Mouse (Mus musculus) heart, postnatal 0 days (tissue): ENCODE data around the gene Cog3. TPM values are rescaled to one million over a fixed set of nuclear protein-coding genes. Genes with fewer than 3 reads are reported as not detected.

Experiments used
- ATAC-seq: fragments of 200-750 bp; cut with Nextera tagmentation; 2 replicates; pipeline ENCODE4 v1.8.0; 2017; ENCODE audit warnings: low read depth, moderate number of reproducible peaks, moderate library complexity; ENCODE audit not compliant: insufficient read depth
- DNase-seq: peaks from one replicate; pipeline ENCODE4 v3.0.0-alpha.2; 2016; ENCODE audit warnings: low spot score
- H3K27ac ChIP-seq: fragments of 300-500 bp; sonication (generic); 2 replicates; pipeline ENCODE4 v1.5.1; 2014; ENCODE audit warnings: low read depth, mild to moderate bottlenecking
- H3K27me3 ChIP-seq: fragments of 300-500 bp; sonication (generic); 2 replicates; pipeline ENCODE4 v1.6.1; 2014; ENCODE audit warnings: low read length, mixed read lengths; ENCODE audit not compliant: control insufficient read depth, insufficient read depth
- H3K36me3 ChIP-seq: fragments of 300-500 bp; sonication (generic); replicated peaks from 2 replicates; pipeline ENCODE4 v1.6.1; 2014; ENCODE audit warnings: low read length, mixed read lengths; ENCODE audit not compliant: control insufficient read depth, insufficient read depth
- H3K4me1 ChIP-seq: fragments of 300-500 bp; sonication (generic); 2 replicates; pipeline ENCODE4 v1.6.1; 2014; ENCODE audit warnings: antibody characterized with exemption; ENCODE audit not compliant: control insufficient read depth, insufficient read depth
- H3K4me2 ChIP-seq: fragments of 300-500 bp; sonication (generic); 2 replicates; pipeline ENCODE4 v1.6.1; 2014; ENCODE audit warnings: low read depth, mild to moderate bottlenecking, low read length, moderate library complexity
- H3K4me3 ChIP-seq: fragments of 300-500 bp; sonication (generic); 2 replicates; pipeline ENCODE4 v1.5.1; 2014; ENCODE audit warnings: low read depth, low read length
- H3K9ac ChIP-seq: fragments of 300-500 bp; sonication (generic); replicated peaks from 2 replicates; pipeline ENCODE4 v1.6.1; 2014; ENCODE audit warnings: low read depth, low read length, mixed read lengths
- H3K9me3 ChIP-seq: fragments of 300-500 bp; sonication (generic); replicated peaks from 2 replicates; pipeline ENCODE4 v1.6.1; 2016; ENCODE audit warnings: low read length; ENCODE audit not compliant: control insufficient read depth
- CTCF ChIP-seq: IDR thresholded peaks from 2 replicates; pipeline ENCODE4 v1.5.1; 2016; ENCODE audit warnings: antibody characterized with exemption, control low read depth, low read depth
- EP300 ChIP-seq: IDR thresholded peaks from 2 replicates; pipeline ENCODE4 v1.6.1; 2016; ENCODE audit warnings: antibody characterized with exemption, low read depth
- WGBS: fragments of 180-500 bp; shearing (Covaris S2); extraction: QIAGEN DNeasy Blood & Tissue Kit; methylation state at CpG from one replicate; pipeline ENCODE4 v1.1.7; 2014; 5-methylcytosine and 5-hydroxymethylcytosine counted together
- polyA plus RNA-seq: library from polyadenylated mRNA; unstranded; fragments of >200 nt; fragmentation: Nextera tagmentation; extraction: Ambion mirVana; gene quantifications from 2 replicates; pipeline ENCODE4 v1.2.1, GENCODE M21; 2015
- total RNA-seq: library from RNA; depleted of rRNA; stranded (reverse); fragments of >200 nt; gene quantifications from 2 replicates; pipeline ENCODE4 v1.2.3, GENCODE M21; 2014; ENCODE audit warnings: low replicate concordance; rRNA removed

The Cog3 gene
- total RNA-seq: 12.9 and 18.3 TPM in 2 replicates
- 7.6 and 8.6 TPM in 2 replicates for polyA plus RNA-seq

GRCm38 (mm10) chr14:75753991-75754817 lies at the start of gene Cog3:
Gene Cog3, minus strand, starts transcription at chr14:75754517.
- H3K27me3 ChIP-seq: no peaks in the 10 kb centered on the region

GRCm38 (mm10) chr14:75797769-75798386 lies 43.6 kb upstream of the Cog3 start:
- WGBS: 50% methylated on average over 5 of the region's 5 CpGs
- Histone ChIP-seq H3K27ac (no peak overlapping the region), H3K9ac (no peak overlapping the region), H3K36me3 (no peaks in the 10 kb centered on the region), H3K4me2 (no peak overlapping the region), H3K4me3 (no peak overlapping the region), H3K9me3 (no peaks in the 10 kb centered on the region), H3K4me1 (peaks cover 6% of the 10 kb centered on the region), H3K27me3 (no peaks in the 10 kb centered on the region)
- no peak for ATAC-seq
- no peak for DNase-seq
- TF ChIP-seq EP300: no peak
- TF ChIP-seq CTCF: no peak

More at GRCm38 (mm10) chr14:75753991-75754817, at the start of gene Cog3:
- ATAC-seq: peak; percentile 97
- under 1% methylated on average over 68 of the region's 78 CpGs for WGBS
- TF ChIP-seq CTCF (peak; percentile 19; the same call in 1 of the 2 replicates), EP300 (peak; percentile 80)
- DNase-seq: peak; percentile 95
- peak within 1 kb of the TSS; percentile 97 for H3K9ac ChIP-seq
- no peaks in the 10 kb centered on the region for H3K4me1 ChIP-seq
- H3K36me3 ChIP-seq: no peaks in the 10 kb centered on the region
- peak within 1 kb of the TSS; percentile 78 for H3K4me2 ChIP-seq
- peak within 1 kb of the TSS; percentile 97 for H3K4me3 ChIP-seq
- H3K27ac ChIP-seq: peak within 1 kb of the TSS; percentile 92
- H3K9me3 ChIP-seq: no peaks in the 10 kb centered on the region

GRCm38 (mm10) chr14:75795918-75796317 lies 41.6 kb upstream of the Cog3 start:
- H3K9me3 ChIP-seq: no peaks in the 10 kb centered on the region
- no peak overlapping the region for H3K27ac ChIP-seq
- DNase-seq (no peak), ATAC-seq (no peak)
- WGBS: 79% methylated on average over 4 of the region's 4 CpGs
- no peaks in the 10 kb centered on the region for H3K27me3 ChIP-seq
- no peak for TF ChIP-seq EP300
- no peak for TF ChIP-seq CTCF
- no peak overlapping the region for H3K4me3 ChIP-seq
- H3K9ac ChIP-seq: no peak overlapping the region
- H3K36me3 ChIP-seq: no peaks in the 10 kb centered on the region
- no peak overlapping the region for H3K4me2 ChIP-seq
- H3K4me1 ChIP-seq: no peaks in the 10 kb centered on the region

GRCm38 (mm10) chr14:75794726-75795125 lies 40.4 kb upstream of the Cog3 start:
- Histone ChIP-seq H3K27me3 (no peaks in the 10 kb centered on the region), H3K9ac (no peak overlapping the region), H3K4me3 (no peak overlapping the region), H3K36me3 (no peaks in the 10 kb centered on the region), H3K9me3 (no peaks in the 10 kb centered on the region), H3K4me1 (no peaks in the 10 kb centered on the region), H3K4me2 (no peak overlapping the region), H3K27ac (no peak overlapping the region)
- no peak for ATAC-seq
- TF ChIP-seq EP300: no peak
- no peak for TF ChIP-seq CTCF
- 76% methylated on average over 5 of the region's 5 CpGs for WGBS
- DNase-seq: no peak

GRCm38 (mm10) chr14:75794324-75794723 lies 40.0 kb upstream of the Cog3 start:
- Histone ChIP-seq H3K9me3 (no peaks in the 10 kb centered on the region), H3K9ac (no peak overlapping the region), H3K27ac (no peak overlapping the region), H3K4me3 (no peak overlapping the region), H3K36me3 (no peaks in the 10 kb centered on the region), H3K27me3 (no peaks in the 10 kb centered on the region), H3K4me1 (no peaks in the 10 kb centered on the region), H3K4me2 (no peak overlapping the region)
- ATAC-seq (no peak), DNase-seq (no peak)
- WGBS: 76% methylated on average over 6 of the region's 6 CpGs
- TF ChIP-seq EP300 (no peak), CTCF (no peak)
